Mouse (Mus musculus): ENCODE results near the gene Vwa1. TPM values are rescaled to one million over a fixed set of nuclear protein-coding genes. Genes with fewer than 3 reads are reported as not detected.
A peak's percentile ranks its signal among the peaks of the same experiment; 100 is the strongest.

The Vwa1 gene
- total and polyA plus RNA-seq, 3 experiments: 0.33 to 0.42 TPM; not detected in 1

DNA sequence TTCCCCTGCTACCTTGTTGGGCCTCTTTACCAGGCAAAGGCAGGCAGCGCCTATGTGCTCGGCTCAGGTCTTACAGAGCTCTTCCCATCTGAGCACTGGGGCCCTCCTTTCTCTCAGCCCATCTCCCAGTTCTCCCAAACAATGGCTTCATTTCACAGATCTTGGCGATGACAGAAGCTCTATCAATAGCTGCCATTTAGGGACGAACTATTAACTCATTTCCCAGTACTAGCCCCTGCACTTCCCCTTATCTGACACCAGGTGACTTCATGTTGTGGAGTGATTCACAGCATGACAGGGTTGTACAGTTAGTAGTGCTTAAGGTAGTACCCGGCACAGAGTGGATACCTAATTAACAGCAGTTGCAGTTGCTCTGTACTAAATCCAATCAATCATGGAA lies 11.3 kb upstream of the Vwa1 start, which contains the start of gene Tmem88b (continued):
- TF ChIP-seq ETS1 (IDR thresholded peaks at IDR 0.05; ENCODE audit: low read depth, low read length) (peak; percentile 61; the same call in 1 of the 2 replicates), ZKSCAN1 (IDR thresholded peaks at IDR 0.05; ENCODE audit: low read depth, low read length) (no peak)

DNA sequence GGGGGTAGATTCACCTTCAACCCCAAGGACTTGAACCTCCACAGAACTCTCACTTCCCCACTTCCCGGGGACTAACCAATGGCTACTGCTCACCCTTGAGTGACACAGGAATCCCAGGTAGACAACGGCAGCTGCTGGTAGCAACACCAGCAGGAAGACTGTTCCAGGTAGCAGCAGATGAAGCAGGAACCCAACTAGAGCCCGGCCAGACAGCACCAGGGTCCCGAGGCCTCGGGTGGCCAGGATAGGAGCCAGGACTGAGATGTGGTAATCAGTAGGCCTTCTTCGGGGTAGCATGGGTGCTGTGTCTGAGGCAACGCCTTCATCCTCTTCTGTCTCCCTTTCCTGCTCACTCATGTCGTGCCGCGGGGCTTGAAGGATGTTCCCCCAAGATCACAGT lies 10.7 kb upstream of the Vwa1 start:
- Histone ChIP-seq H3K27me3 (ENCODE audit: control insufficient read depth in 1 of 2, insufficient read depth in 2 of 2, low read length in 2 of 2) (no peaks in the 10 kb centered on the region), H3K36me3 (ENCODE audit: control insufficient read depth in 1 of 2, insufficient read depth in 2 of 2, low read length in 2 of 2) (peaks cover 0 to 19% of the 10 kb centered on the region in 2 experiments; a peak in 2 of 4 replicates), H3K79me2 (ENCODE audit: control insufficient read depth, insufficient read depth, low read length, poor library complexity) (no peaks in the 10 kb centered on the region; the same call in 1 of the 2 replicates), H3K4me3 (ENCODE audit: control insufficient read depth in 1 of 2, insufficient read depth in 1 of 2, low read depth in 2 of 2, low read length in 2 of 2) (peak overlapping the region; percentile 1 to 24; a peak in 3 of 4 replicates), H3K9me3 (replicated peaks; ENCODE audit: insufficient read depth, low read length) (no peaks in the 10 kb centered on the region), H3K9ac (ENCODE audit: control insufficient read depth, low read depth, low read length, poor library complexity, severe bottlenecking) (peak overlapping the region; percentile 41), H3K27ac (ENCODE audit: control insufficient read depth, low read depth, low read length) (peak overlapping the region; percentile 29), H3K4me1 (ENCODE audit: control insufficient read depth in 1 of 2, insufficient read depth in 2 of 2, low read length in 2 of 2) (peaks cover 14 to 23% of the 10 kb centered on the region in 2 experiments)
- TF ChIP-seq POLR2AphosphoS5 (IDR thresholded peaks at IDR 0.05; ENCODE audit: borderline replicate concordance, low read depth, low read length): no peak
- TF ChIP-seq ZKSCAN1 (IDR thresholded peaks at IDR 0.05; ENCODE audit: low read depth, low read length): no peak
- no peak for TF ChIP-seq ZNF384 (IDR thresholded peaks at IDR 0.05; ENCODE audit: low read depth, low read length)
- TF ChIP-seq USF2 (IDR thresholded peaks at IDR 0.05; ENCODE audit: borderline replicate concordance in 1 of 2, insufficient read depth in 1 of 2, low read depth in 1 of 2, low read length in 2 of 2): no peak
- TF ChIP-seq SMC3 (IDR thresholded peaks at IDR 0.05; ENCODE audit: low read depth, low read length): no peak
- no peak for TF ChIP-seq CHD1 (IDR thresholded peaks at IDR 0.05; ENCODE audit: low read depth, low read length)
- TF ChIP-seq MAFK (IDR thresholded peaks at IDR 0.05; ENCODE audit: borderline replicate concordance, low read depth, low read length): no peak
- TF ChIP-seq POLR2A (IDR thresholded peaks at IDR 0.05; ENCODE audit: control insufficient read depth in 1 of 2, insufficient read depth in 1 of 2, low read depth in 1 of 2, low read length in 2 of 2, poor library complexity in 1 of 2): no peak
- TF ChIP-seq GATA1 (IDR thresholded peaks at IDR 0.05; ENCODE audit: low read depth, low read length): no peak
- no peak for TF ChIP-seq MYC (IDR thresholded peaks at IDR 0.05; ENCODE audit: low read depth, low read length)
- TF ChIP-seq RAD21 (IDR thresholded peaks at IDR 0.05; ENCODE audit: low read depth, low read length): no peak
- no peak for TF ChIP-seq MAX (IDR thresholded peaks at IDR 0.05; ENCODE audit: low read length)
- TF ChIP-seq MXI1 (IDR thresholded peaks at IDR 0.05; ENCODE audit: low read depth, low read length): no peak
- no peak for TF ChIP-seq SIN3A (IDR thresholded peaks at IDR 0.05; ENCODE audit: low read length)
- no peak for TF ChIP-seq BHLHE40 (IDR thresholded peaks at IDR 0.05; ENCODE audit: borderline replicate concordance, low read depth, low read length)
- TF ChIP-seq ETS1 (IDR thresholded peaks at IDR 0.05; ENCODE audit: low read depth, low read length): no peak
- peak; percentile 48 for DNase-seq (ENCODE audit: low read depth, low spot score)

DNA sequence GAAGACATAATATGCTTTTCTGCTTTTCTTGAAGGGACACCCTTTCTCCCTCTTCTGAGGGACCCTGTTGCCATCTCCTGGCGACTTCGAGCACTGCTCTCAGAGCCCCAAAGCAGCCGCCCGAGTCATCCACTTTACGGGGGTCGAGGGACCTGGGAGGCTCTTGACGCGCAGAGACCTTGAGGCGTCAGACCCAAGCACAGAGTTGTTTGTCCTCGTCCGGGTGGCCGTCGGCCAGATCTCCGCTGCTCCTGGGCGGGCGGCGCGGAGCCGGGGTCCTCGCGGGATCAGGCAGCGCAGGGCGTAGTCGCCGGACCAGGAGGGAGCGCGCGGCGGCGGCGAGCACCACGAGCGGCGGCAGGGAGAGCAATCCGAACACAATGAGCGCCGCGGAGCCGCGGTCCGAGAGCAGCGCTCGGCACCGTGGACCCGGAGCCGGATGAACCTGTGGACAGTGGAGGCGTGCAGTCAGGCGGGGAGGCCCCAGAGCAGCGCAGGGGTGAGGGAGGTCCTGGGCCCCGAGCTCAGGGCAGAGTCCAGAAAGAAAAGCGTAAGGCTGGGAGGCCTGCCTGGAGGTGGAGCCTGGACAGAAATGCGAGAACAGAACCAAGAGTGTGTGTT lies 9.7 kb upstream of the Vwa1 start:
- peak overlapping the region; percentile 83 for H3K9ac ChIP-seq (ENCODE audit: control insufficient read depth, low read depth, low read length, poor library complexity, severe bottlenecking)
- H3K9me3 ChIP-seq (replicated peaks; ENCODE audit: insufficient read depth, low read length): no peaks in the 10 kb centered on the region
- H3K4me3 ChIP-seq (ENCODE audit: control insufficient read depth in 1 of 2, insufficient read depth in 1 of 2, low read depth in 2 of 2, low read length in 2 of 2): peak overlapping the region; percentile 73 to 90
- DNase-seq (ENCODE audit: low read depth, low spot score): peak; percentile 85
- peaks cover 0 to 19% of the 10 kb centered on the region in 2 experiments; a peak in 2 of 4 replicates for H3K36me3 ChIP-seq (ENCODE audit: control insufficient read depth in 1 of 2, insufficient read depth in 2 of 2, low read length in 2 of 2)
- no peaks in the 10 kb centered on the region for H3K27me3 ChIP-seq (ENCODE audit: control insufficient read depth in 1 of 2, insufficient read depth in 2 of 2, low read length in 2 of 2)
- peaks cover 14 to 23% of the 10 kb centered on the region in 2 experiments for H3K4me1 ChIP-seq (ENCODE audit: control insufficient read depth in 1 of 2, insufficient read depth in 2 of 2, low read length in 2 of 2)
- H3K79me2 ChIP-seq (ENCODE audit: control insufficient read depth, insufficient read depth, low read length, poor library complexity): no peaks in the 10 kb centered on the region; the same call in 1 of the 2 replicates
- H3K27ac ChIP-seq (ENCODE audit: control insufficient read depth, low read depth, low read length): no peak overlapping the region
- no peak for TF ChIP-seq MYC (IDR thresholded peaks at IDR 0.05; ENCODE audit: low read depth, low read length)
- TF ChIP-seq MAFK (IDR thresholded peaks at IDR 0.05; ENCODE audit: borderline replicate concordance, low read depth, low read length): no peak
- no peak for TF ChIP-seq BHLHE40 (IDR thresholded peaks at IDR 0.05; ENCODE audit: borderline replicate concordance, low read depth, low read length)
- TF ChIP-seq TBP (IDR thresholded peaks at IDR 0.05; ENCODE audit: low read depth, low read length): no peak
- peak; percentile 52 for TF ChIP-seq SIN3A (IDR thresholded peaks at IDR 0.05; ENCODE audit: low read length)
- TF ChIP-seq RCOR1 (IDR thresholded peaks at IDR 0.05; ENCODE audit: low read depth, low read length): no peak
- TF ChIP-seq ZKSCAN1 (IDR thresholded peaks at IDR 0.05; ENCODE audit: low read depth, low read length): no peak
- no peak for TF ChIP-seq POLR2AphosphoS2 (IDR thresholded peaks at IDR 0.05; ENCODE audit: low read length)
- TF ChIP-seq RAD21 (IDR thresholded peaks at IDR 0.05; ENCODE audit: low read depth, low read length): peak; percentile 71
- no peak for TF ChIP-seq KAT2A (conservative IDR thresholded peaks at IDR 0.05; ENCODE audit: low read depth, low read length)
- 0 out of 4 replicates have a peak, but pooled peaks of 1 of the 2 experiments have one; percentile 5 for TF ChIP-seq EP300 (IDR thresholded peaks at IDR 0.05; ENCODE audit: low read depth in 1 of 2, low read length in 2 of 2)
- no peak for TF ChIP-seq ZMIZ1 (IDR thresholded peaks at IDR 0.05; ENCODE audit: low read depth, low read length)
- peak; percentile 60 for TF ChIP-seq SMC3 (IDR thresholded peaks at IDR 0.05; ENCODE audit: low read depth, low read length)
- no peak for TF ChIP-seq TAL1 (IDR thresholded peaks at IDR 0.05; ENCODE audit: low read length)
- TF ChIP-seq NELFE (IDR thresholded peaks at IDR 0.05; ENCODE audit: low read depth, low read length): peak; percentile 33; the same call in 1 of the 2 replicates
- no peak for TF ChIP-seq GATA1 (IDR thresholded peaks at IDR 0.05; ENCODE audit: low read depth, low read length)
- peak; percentile 18 for TF ChIP-seq HCFC1 (IDR thresholded peaks at IDR 0.05; ENCODE audit: low read depth, low read length)
- TF ChIP-seq USF1 (IDR thresholded peaks at IDR 0.05; ENCODE audit: low read depth, low read length): no peak
- peak; percentile 49 for TF ChIP-seq ZC3H11A (IDR thresholded peaks at IDR 0.05; ENCODE audit: low read depth, low read length)

Data from MEL (cell line).